Mouse (Mus musculus) G1E (cell line): ENCODE results near the gene Sh3rf3. TPM values are rescaled to one million over a fixed set of nuclear protein-coding genes. Genes with fewer than 3 reads are reported as not detected.

ENCODE experiments used
- ATAC-seq: 2 replicates; pipeline ENCODE4 v1.8.0; 2016; ENCODE audit warnings: mild to moderate bottlenecking; ENCODE audit not compliant: insufficient number of reproducible peaks, poor library complexity, low FRiP score, severe bottlenecking; ENCODE audit errors: extremely low read depth
- DNase-seq: peaks from one replicate; pipeline ENCODE4 v3.0.0; 2012; ENCODE audit warnings: low spot score
- H3K27me3 ChIP-seq: 2 replicates; pipeline ENCODE4 v1.6.1; 2012; ENCODE audit warnings: mild to moderate bottlenecking, low read length, inconsistent platforms; ENCODE audit not compliant: insufficient read depth
- H3K36me3 ChIP-seq: replicated peaks from 2 replicates; pipeline ENCODE3; 2012; ENCODE audit warnings: mild to moderate bottlenecking, inconsistent platforms
- H3K4me1 ChIP-seq: 2 replicates; pipeline ENCODE4 v1.6.1; 2012; ENCODE audit warnings: low read depth, low read length, inconsistent platforms, mixed read lengths; ENCODE audit not compliant: insufficient read depth
- H3K4me3 ChIP-seq: 2 replicates; pipeline ENCODE4 v1.5.1; 2012; ENCODE audit warnings: low read depth, mild to moderate bottlenecking, inconsistent platforms, low read length, moderate library complexity, mixed read lengths
- H3K9me3 ChIP-seq: replicated peaks from 2 replicates; pipeline ENCODE4 v1.6.1; 2012; ENCODE audit warnings: inconsistent platforms
- CTCF ChIP-seq: IDR thresholded peaks from 2 replicates; pipeline ENCODE4 v1.5.1; 2012; ENCODE audit warnings: low read depth, low read length, inconsistent platforms, mixed read lengths
- GATA1 ChIP-seq: IDR thresholded peaks from 2 replicates; pipeline ENCODE4 v1.6.1; 2012; ENCODE audit warnings: borderline replicate concordance, low read length, inconsistent platforms, mixed read lengths
- GATA2 ChIP-seq: IDR thresholded peaks from 2 replicates; pipeline ENCODE4 v1.6.1; 2012; ENCODE audit warnings: low read depth, low read length, inconsistent platforms, borderline replicate concordance
- POLR2AphosphoS5 ChIP-seq: IDR thresholded peaks from 2 replicates; pipeline ENCODE4 v1.6.1; 2012; ENCODE audit warnings: low read depth, low read length, inconsistent platforms; ENCODE audit not compliant: insufficient replicate concordance
- TAL1 ChIP-seq: conservative IDR thresholded peaks from 2 replicates; pipeline ENCODE4 v1.6.1; 2012; ENCODE audit warnings: low read depth, low read length, inconsistent platforms, mixed read lengths
- polyA plus RNA-seq: library from polyadenylated mRNA; stranded (reverse); fragments of >175 nt; gene quantifications from 2 replicates; pipeline ENCODE4 v1.2.3, GENCODE M21; 2012
- total RNA-seq, 2 experiments: library from RNA; stranded (forward) in 1 of 2; stranded (reverse) in 1 of 2; fragments of 200-1000 nt in 1 of 2; fragments of >200 nt in 1 of 2; fragmentation: Nextera tagmentation in 1 of 2; gene quantifications; 2 replicates each; pipeline ENCODE4 v1.2.3; 2014 to 2017

Sh3rf3 gene
- total and polyA plus RNA-seq, 3 experiments, result 0.22 TPM; not detected in 2

DNA sequence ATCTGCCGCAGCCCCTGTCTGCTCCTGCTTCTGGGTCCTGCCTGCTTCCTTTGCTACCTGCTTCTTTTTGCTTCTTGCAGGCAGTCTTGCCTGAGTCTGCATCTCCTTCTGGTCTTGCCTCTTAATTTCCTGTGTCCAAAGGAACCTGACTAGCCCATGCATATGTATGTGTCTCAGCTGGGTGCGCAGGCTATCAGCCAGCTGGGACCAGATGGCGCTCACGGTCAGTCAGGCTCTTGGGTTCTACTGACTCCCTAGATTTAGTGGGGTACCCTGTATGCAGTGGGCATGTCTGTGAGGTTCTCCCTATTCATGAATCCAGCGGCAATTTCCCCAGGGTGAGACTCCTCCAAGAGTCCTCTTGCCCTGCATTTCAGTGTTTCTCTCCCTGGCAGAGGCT, 35.0 kb downstream of the Sh3rf3 start:
- no peak for TF ChIP-seq POLR2AphosphoS5
- no peak for TF ChIP-seq TAL1
- TF ChIP-seq GATA2, result no peak
- TF ChIP-seq CTCF, result no peak
- no peak for TF ChIP-seq GATA1
- no peak for ATAC-seq
- no peak for DNase-seq

DNA sequence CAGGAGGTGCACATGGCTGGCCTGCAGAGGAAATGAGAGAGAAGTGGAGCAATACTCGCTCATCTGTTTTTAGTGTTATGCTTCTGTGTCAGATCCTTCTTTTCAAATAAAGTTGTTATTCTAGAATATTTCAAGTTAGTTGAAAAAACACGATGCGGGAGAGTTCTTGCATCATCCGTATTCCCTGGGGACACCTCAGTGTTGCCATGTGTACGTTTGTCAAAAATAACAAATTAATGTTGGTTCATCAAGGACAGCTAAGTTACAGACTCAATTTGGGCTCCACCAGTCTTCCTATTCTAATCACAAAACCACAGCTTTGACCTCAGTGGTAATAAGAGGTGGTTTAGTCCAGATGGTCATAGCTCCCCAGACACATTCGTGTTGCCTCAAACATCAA, 35.4 kb downstream of the Sh3rf3 start:
- ATAC-seq (no peak), DNase-seq (no peak)
- TF ChIP-seq GATA2, result no peak
- no peak for TF ChIP-seq POLR2AphosphoS5
- no peak for TF ChIP-seq GATA1
- TF ChIP-seq TAL1, result no peak
- TF ChIP-seq CTCF, result no peak
- H3K36me3 ChIP-seq, result no peaks in the 10 kb centered on the region
- H3K9me3 ChIP-seq, result no peaks in the 10 kb centered on the region
- H3K27me3 ChIP-seq, result no peaks in the 10 kb centered on the region
- no peak overlapping the region for H3K4me3 ChIP-seq
- no peaks in the 10 kb centered on the region for H3K4me1 ChIP-seq

More for the DNA sequence above, 35.0 kb downstream of the Sh3rf3 start:
- Histone ChIP-seq H3K36me3 (no peaks in the 10 kb centered on the region), H3K4me3 (no peak overlapping the region), H3K4me1 (no peaks in the 10 kb centered on the region), H3K27me3 (no peaks in the 10 kb centered on the region), H3K9me3 (no peaks in the 10 kb centered on the region)

DNA sequence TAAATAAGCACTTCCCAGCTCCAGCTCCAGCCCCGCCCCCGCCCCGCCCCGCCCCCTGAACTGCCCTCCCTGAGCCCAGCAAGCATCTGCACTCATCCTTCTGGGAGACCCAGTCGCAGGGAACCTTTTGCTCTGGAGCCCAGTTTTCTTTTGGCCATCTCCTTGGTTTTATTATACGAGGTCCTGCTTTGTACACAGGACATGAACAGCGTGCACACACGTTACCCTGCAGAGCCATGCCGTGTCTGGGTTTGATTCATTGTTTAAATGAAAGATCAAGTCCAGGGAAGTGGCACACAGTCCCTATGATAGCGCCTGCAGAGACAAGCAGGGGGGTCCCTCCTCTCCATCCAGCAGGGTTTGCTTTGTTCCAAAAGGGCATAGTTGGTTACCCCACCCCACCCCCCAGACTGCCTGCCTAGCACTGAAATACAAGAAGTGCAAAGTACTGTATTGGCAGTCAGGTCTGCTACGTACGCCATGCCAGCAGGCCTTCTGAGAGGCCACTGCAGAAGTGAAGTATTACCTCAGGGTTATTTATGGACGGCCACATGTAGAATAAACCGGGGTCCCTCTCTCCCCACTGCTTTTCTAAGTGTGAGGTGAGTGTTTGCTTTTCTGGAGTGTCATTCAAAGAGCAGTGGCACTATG, 41.5 kb downstream of the Sh3rf3 start:
- H3K4me1 ChIP-seq, result no peaks in the 10 kb centered on the region
- no peak for ATAC-seq
- no peak for DNase-seq
- no peaks in the 10 kb centered on the region for H3K36me3 ChIP-seq
- H3K9me3 ChIP-seq, result no peaks in the 10 kb centered on the region
- H3K27me3 ChIP-seq, result no peaks in the 10 kb centered on the region
- TF ChIP-seq TAL1 (no peak), CTCF (no peak), GATA1 (no peak), GATA2 (no peak), POLR2AphosphoS5 (no peak)
- no peak overlapping the region for H3K4me3 ChIP-seq

DNA sequence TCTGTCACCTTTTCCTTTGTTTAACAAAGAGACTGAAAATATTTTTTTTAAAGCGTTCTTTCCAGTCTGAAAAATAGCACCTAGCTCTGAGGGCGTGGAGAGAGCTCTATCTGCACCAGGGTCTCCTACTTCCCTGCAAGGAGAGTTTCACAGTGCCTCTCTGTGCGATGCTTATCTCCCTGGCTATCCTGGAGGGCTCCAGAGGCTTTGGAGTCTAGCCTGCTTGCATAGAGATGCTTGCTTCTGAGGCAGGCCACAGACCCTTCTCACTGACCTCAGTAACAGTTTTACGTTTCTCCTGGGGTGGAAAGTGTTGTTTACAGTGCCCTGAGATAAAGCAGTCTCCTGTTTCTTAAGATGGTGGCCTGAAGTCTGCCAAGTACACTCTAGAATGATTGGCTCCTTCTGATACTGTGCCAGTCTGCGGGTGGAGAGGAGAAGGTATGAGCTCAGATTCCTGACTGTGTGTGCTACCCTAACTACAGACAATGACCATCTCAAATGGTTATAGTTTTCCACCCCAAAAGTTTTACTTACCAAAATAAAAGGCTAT, 42.1 kb downstream of the Sh3rf3 start:
- H3K4me3 ChIP-seq, result no peak overlapping the region
- H3K36me3 ChIP-seq, result no peaks in the 10 kb centered on the region
- H3K9me3 ChIP-seq, result no peaks in the 10 kb centered on the region
- DNase-seq, result no peak
- ATAC-seq, result no peak
- no peaks in the 10 kb centered on the region for H3K27me3 ChIP-seq
- no peaks in the 10 kb centered on the region for H3K4me1 ChIP-seq
- TF ChIP-seq GATA2 (no peak), CTCF (no peak), TAL1 (no peak), POLR2AphosphoS5 (no peak), GATA1 (no peak)

DNA sequence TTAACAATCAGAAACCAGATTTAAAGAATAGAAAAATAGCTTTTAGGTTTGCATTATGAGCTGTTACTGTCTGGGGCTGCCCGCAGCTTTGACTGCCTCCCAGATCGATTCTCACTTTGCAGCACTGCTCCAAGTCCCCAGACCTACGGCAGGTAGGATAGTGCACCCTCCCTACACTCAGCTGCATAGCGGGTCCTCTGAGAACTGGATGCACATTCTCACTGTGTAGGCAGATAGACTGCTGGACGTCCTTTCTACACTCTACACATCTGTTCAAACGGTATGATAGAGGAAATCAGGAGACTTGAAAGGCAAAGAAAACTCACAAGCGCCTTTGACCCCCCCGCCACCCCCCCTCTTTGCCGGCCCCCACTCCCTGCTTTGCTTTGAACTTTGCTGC, 42.7 kb downstream of the Sh3rf3 start:
- H3K27me3 ChIP-seq, result no peaks in the 10 kb centered on the region
- DNase-seq (no peak), ATAC-seq (no peak)
- no peak overlapping the region for H3K4me3 ChIP-seq
- H3K36me3 ChIP-seq, result no peaks in the 10 kb centered on the region
- H3K9me3 ChIP-seq, result no peaks in the 10 kb centered on the region
- no peaks in the 10 kb centered on the region for H3K4me1 ChIP-seq
- TF ChIP-seq TAL1 (no peak), POLR2AphosphoS5 (no peak), GATA1 (no peak), GATA2 (no peak)

DNA sequence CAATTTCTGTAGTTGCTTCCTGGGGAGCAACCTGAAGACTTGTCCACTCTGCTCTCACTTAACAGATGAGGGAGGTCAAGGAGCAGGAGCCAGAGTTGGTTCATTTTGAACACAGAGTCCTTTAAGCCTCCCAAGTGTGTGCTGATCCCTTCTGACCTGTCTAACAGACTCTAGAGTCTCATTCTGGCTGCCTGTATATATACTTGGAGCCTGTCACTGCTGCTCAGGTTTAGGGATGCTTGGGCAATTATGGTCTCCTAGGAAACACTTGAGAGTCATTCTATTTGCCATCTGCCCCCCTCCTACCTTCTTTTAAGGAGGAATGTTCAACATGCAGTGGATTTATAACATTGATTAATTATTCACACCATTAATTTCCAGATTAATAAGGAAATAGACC, 43.6 kb downstream of the Sh3rf3 start:
- no peak for DNase-seq
- TF ChIP-seq CTCF (no peak), GATA2 (no peak), TAL1 (no peak), GATA1 (no peak), POLR2AphosphoS5 (no peak)
- no peaks in the 10 kb centered on the region for H3K36me3 ChIP-seq
- no peaks in the 10 kb centered on the region for H3K27me3 ChIP-seq
- no peaks in the 10 kb centered on the region for H3K4me1 ChIP-seq
- no peaks in the 10 kb centered on the region for H3K9me3 ChIP-seq
- no peak for ATAC-seq
- H3K4me3 ChIP-seq, result no peak overlapping the region
